12 mouse cellular contexts compared by ENCODE assay signal in the genomic region with DNA sequence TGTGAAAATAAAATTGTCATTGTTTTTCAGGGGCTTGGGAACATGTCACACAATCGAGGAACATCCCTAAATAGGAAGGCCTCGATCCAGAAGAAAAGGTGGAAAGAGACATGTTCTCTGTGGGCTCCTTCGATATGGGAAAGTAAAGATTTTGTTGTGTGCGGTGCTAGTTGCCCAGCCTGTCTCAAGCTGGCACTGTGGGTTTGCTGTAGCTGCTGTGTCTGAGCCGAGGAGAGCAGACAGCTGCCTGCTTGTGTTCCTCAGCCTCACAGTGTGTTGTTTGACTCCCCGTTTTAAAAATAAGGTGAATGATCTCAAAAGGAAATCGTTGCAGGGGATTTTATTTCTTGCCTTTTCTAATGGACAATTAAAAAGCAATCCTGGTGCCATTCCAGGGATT.
DNase-seq lines count a peak whose midpoint lies in the region; ATAC-seq and TF ChIP-seq lines count a peak whose summit lies in the region.
"Had no signal": no experiment of that assay in that cellular context is flagged by ENCODE, and none has a peak within 500 bp of the region (broad histone marks: within the 10 kb centered on the region; RNA-seq: fewer than 3 reads in every experiment).

No protein-coding gene starts in this region.

- H3K4me1 ChIP-seq in heart, adult 2 months (ENCODE audit: control insufficient read depth, insufficient read depth, low read length) = peaks cover 1% of the 10 kb centered on the region; the same call in 1 of the 2 replicates
- peaks cover 19% of the 10 kb centered on the region for H3K4me1 ChIP-seq in heart, embryonic 12.5 days (replicated peaks)
- H3K4me1 ChIP-seq in neural tube, embryonic 13.5 days (replicated peaks) = peaks cover 24% of the 10 kb centered on the region
- peaks cover 3% of the 10 kb centered on the region; the same call in 1 of the 2 replicates for H3K4me1 ChIP-seq in midbrain, postnatal 0 days (ENCODE audit: insufficient read depth, low read length)

- TF ChIP-seq CTCF in heart, adult 2 months (IDR thresholded peaks at IDR 0.05) = peak; percentile 21; the same call in 1 of the 2 replicates
- peak; percentile 47 for TF ChIP-seq CTCF in midbrain, postnatal 0 days (IDR thresholded peaks at IDR 0.05)

- intact Hi-C loops in heart, adult 2 months (cut with DNase I) = no loop called here

- H3K4me3 ChIP-seq in heart, adult 2 months = no peak overlapping the region
- H3K4me3 ChIP-seq in heart, embryonic 12.5 days = no peak overlapping the region
- no peak overlapping the region for H3K4me3 ChIP-seq in neural tube, embryonic 13.5 days
- no peak overlapping the region for H3K4me3 ChIP-seq in midbrain, postnatal 0 days (ENCODE audit: low read depth, low read length)

- no peak for DNase-seq in heart, adult 2 months
- no peak for DNase-seq in neural tube, embryonic 10.5 days (ENCODE audit: extremely low spot score, low spot score)
- peak; percentile 67 for DNase-seq in midbrain, postnatal 0 days (ENCODE audit: low spot score)
- DNase-seq in lung, postnatal 36 days = no peak
- no peak for DNase-seq in spleen, postnatal 36 days (ENCODE audit: low spot score in 2 of 2)
- DNase-seq: heart, adult 11 months; heart, postnatal 14 days; kidney, adult 2 months; thymus, postnatal 36 days had no signal

- TF ChIP-seq EP300 in heart, adult 2 months (IDR thresholded peaks at IDR 0.05; ENCODE audit: insufficient read depth, low read depth, low read length) = no peak

- H3K27me3 ChIP-seq in heart, adult 2 months (ENCODE audit: control insufficient read depth, insufficient read depth, low read length) = no peaks in the 10 kb centered on the region
- no peaks in the 10 kb centered on the region for H3K27me3 ChIP-seq in heart, embryonic 12.5 days (replicated peaks)
- no peaks in the 10 kb centered on the region for H3K27me3 ChIP-seq in neural tube, embryonic 13.5 days
- H3K27me3 ChIP-seq in midbrain, postnatal 0 days (ENCODE audit: insufficient read depth, low read length) = no peaks in the 10 kb centered on the region

- no peak for TF ChIP-seq POLR2A in heart, adult 2 months (IDR thresholded peaks at IDR 0.05; ENCODE audit: insufficient read depth, low read depth, low read length)

- no peak for ATAC-seq in heart, embryonic 12.5 days (ENCODE audit: insufficient number of reproducible peaks, low FRiP score)
- ATAC-seq in neural tube, embryonic 13.5 days (ENCODE audit: low read depth) = peak; percentile 64; the same call in 1 of the 2 replicates
- ATAC-seq in midbrain, postnatal 0 days (ENCODE audit: low FRiP score) = no peak
- ATAC-seq: lung, postnatal 0 days had no signal

- no peaks in the 10 kb centered on the region for H3K9me3 ChIP-seq in heart, embryonic 12.5 days (replicated peaks)
- H3K9me3 ChIP-seq in neural tube, embryonic 13.5 days = no peaks in the 10 kb centered on the region
- H3K9me3 ChIP-seq in midbrain, postnatal 0 days (ENCODE audit: low read length) = no peaks in the 10 kb centered on the region

- H3K9ac ChIP-seq in heart, adult 2 months (ENCODE audit: low read depth, low read length) = no peak overlapping the region
- H3K9ac ChIP-seq in heart, embryonic 12.5 days = no peak overlapping the region
- no peak overlapping the region for H3K9ac ChIP-seq in neural tube, embryonic 13.5 days
- H3K9ac ChIP-seq in midbrain, postnatal 0 days (replicated peaks; ENCODE audit: low read length, poor library complexity, severe bottlenecking) = no peak overlapping the region

- H3K79me2 ChIP-seq in heart, adult 2 months (replicated peaks; ENCODE audit: control insufficient read depth, insufficient read depth, low read length) = no peaks in the 10 kb centered on the region

- no peak overlapping the region for H3K27ac ChIP-seq in heart, adult 2 months
- no peak overlapping the region for H3K27ac ChIP-seq in heart, embryonic 12.5 days (ENCODE audit: poor library complexity, severe bottlenecking)
- H3K27ac ChIP-seq in neural tube, embryonic 13.5 days (replicated peaks) = no peak overlapping the region
- no peak overlapping the region for H3K27ac ChIP-seq in midbrain, postnatal 0 days (ENCODE audit: low read depth, low read length)

- H3K4me2 ChIP-seq in heart, embryonic 12.5 days = no peak overlapping the region
- 0 out of 2 replicates have a peak overlapping the region, but pooled peaks have one; percentile 11 for H3K4me2 ChIP-seq in neural tube, embryonic 13.5 days
- no peak overlapping the region for H3K4me2 ChIP-seq in midbrain, postnatal 0 days (ENCODE audit: low read depth, low read length, poor library complexity, severe bottlenecking)

- H3K36me3 ChIP-seq in heart, adult 2 months (ENCODE audit: control insufficient read depth, insufficient read depth, low read length) = no peaks in the 10 kb centered on the region
- no peaks in the 10 kb centered on the region for H3K36me3 ChIP-seq in heart, embryonic 12.5 days
- no peaks in the 10 kb centered on the region for H3K36me3 ChIP-seq in neural tube, embryonic 13.5 days
- no peaks in the 10 kb centered on the region for H3K36me3 ChIP-seq in midbrain, postnatal 0 days (ENCODE audit: insufficient read depth, low read length)

- 63% methylated on average over 7 of the region's 7 CpGs for WGBS in heart, adult 2 months
- WGBS in heart, embryonic 12.5 days = 80% methylated on average over 7 of the region's 7 CpGs
- WGBS in neural tube, embryonic 13.5 days = 38% methylated on average over 7 of the region's 7 CpGs
- 40% methylated on average over 7 of the region's 7 CpGs for whole genome bisulfite sequencing in midbrain, postnatal 0 days
